Mouse (Mus musculus) kidney, embryonic 14.5 days (tissue): ENCODE measurements around the gene Pklr. TPM values are rescaled to one million over a fixed set of nuclear protein-coding genes. Genes with fewer than 3 reads are reported as not detected.

Source experiments
- ATAC-seq: fragments of 200-750 bp; cut with Nextera tagmentation; 2 replicates; pipeline ENCODE4 v1.8.0; 2017; ENCODE audit warnings: moderate number of reproducible peaks, mild to moderate bottlenecking, moderate TSS enrichment, moderate library complexity; ENCODE audit not compliant: low FRiP score, low TSS enrichment
- H3K27ac ChIP-seq: fragments of 300-500 bp; sonication (generic); 2 replicates; pipeline ENCODE4 v1.5.1; 2014; ENCODE audit warnings: low read depth, mild to moderate bottlenecking, low read length, moderate library complexity, mixed read lengths
- H3K27me3 ChIP-seq: fragments of 300-500 bp; sonication (generic); 2 replicates; pipeline ENCODE4 v1.6.1; 2014; ENCODE audit warnings: mild to moderate bottlenecking, low read length; ENCODE audit not compliant: control insufficient read depth, insufficient read depth
- H3K36me3 ChIP-seq: fragments of 300-500 bp; sonication (generic); 2 replicates; pipeline ENCODE4 v1.6.1; 2014; ENCODE audit warnings: low read length, mixed read lengths; ENCODE audit not compliant: control insufficient read depth, insufficient read depth
- H3K4me1 ChIP-seq: fragments of 300-500 bp; sonication (generic); 2 replicates; pipeline ENCODE4 v1.6.1; 2014; ENCODE audit warnings: low read length, mixed read lengths; ENCODE audit not compliant: control insufficient read depth, insufficient read depth
- H3K4me2 ChIP-seq: fragments of 300-500 bp; sonication (generic); replicated peaks from 2 replicates; pipeline ENCODE4 v1.6.1; 2014; ENCODE audit warnings: low read depth, mild to moderate bottlenecking, low read length
- H3K4me3 ChIP-seq: fragments of 300-500 bp; sonication (generic); 2 replicates; pipeline ENCODE4 v1.5.1; 2014; ENCODE audit warnings: mild to moderate bottlenecking, low read length
- H3K9ac ChIP-seq: fragments of 300-500 bp; sonication (generic); 2 replicates; pipeline ENCODE4 v1.6.1; 2014; ENCODE audit warnings: low read depth, mild to moderate bottlenecking, low read length, moderate library complexity
- H3K9me3 ChIP-seq: fragments of 300-500 bp; sonication (generic); 2 replicates; pipeline ENCODE4 v1.6.1; 2016; ENCODE audit warnings: low read length; ENCODE audit not compliant: control insufficient read depth
- WGBS: fragments of 180-500 bp; shearing (Covaris S2); extraction: QIAGEN DNeasy Blood & Tissue Kit; methylation state at CpG from one replicate; pipeline ENCODE4 v1.1.7; 2014; 5-methylcytosine and 5-hydroxymethylcytosine counted together
- polyA plus RNA-seq: library from polyadenylated mRNA; unstranded; fragments of >200 nt; fragmentation: Nextera tagmentation; extraction: Ambion mirVana; gene quantifications from 2 replicates; pipeline ENCODE4 v1.2.1, GENCODE M21; 2014

Gene Pklr
- polyA plus RNA-seq, 1 experiment from 2014 or later, result 1.5 TPM

DNA sequence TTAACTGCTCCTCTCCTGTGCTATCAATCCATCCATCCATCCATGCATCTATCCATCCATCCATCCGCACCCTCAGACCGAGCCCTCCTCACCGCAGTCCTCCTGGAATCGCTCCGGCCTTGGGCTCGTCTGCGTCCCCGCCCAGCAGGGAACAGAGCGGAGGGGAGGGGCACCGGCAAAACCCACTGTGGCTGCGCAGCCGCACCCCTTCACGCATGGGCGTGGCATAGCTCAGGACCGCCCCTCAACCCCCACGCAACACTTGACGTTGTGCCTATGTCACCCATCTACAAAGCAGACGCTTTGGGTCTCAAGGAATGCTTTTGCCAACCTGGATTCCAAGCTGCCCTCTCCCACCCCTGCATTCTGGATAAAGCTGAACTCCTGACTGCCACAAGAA lies 42.8 kb upstream of the Pklr start, which contains the start of gene Rusc1:
Gene Rusc1 (minus strand): TSS at position 137 of the 400 bp plus-strand sequence.
- peaks cover 22% of the 10 kb centered on the region; the same call in 1 of the 2 replicates for H3K4me1 ChIP-seq
- ATAC-seq, result peak; percentile 58

DNA sequence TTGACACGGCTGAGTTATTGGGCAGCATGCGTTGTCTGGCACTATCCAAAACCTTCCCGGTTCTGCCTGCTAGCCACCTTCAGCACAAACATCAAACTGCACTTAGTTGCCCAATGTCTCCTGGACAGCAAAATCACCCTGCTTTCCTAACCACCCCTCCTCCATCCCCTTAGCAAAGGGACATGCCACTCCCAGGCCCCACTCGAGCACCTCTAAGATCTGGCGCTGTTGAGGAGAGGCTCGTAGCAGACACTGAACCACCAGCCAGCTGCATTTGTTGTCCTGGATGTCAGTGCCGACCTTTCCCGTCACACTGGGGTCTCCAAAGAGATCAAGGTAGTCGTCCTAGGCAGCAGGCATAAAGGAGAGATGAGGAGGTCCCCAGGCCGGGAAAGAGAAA lies 41.9 kb upstream of the Pklr start:
- peaks cover 14% of the 10 kb centered on the region for H3K27me3 ChIP-seq
- H3K4me2 ChIP-seq, result no peak overlapping the region
- no peak overlapping the region for H3K27ac ChIP-seq

More for the DNA sequence above, 42.8 kb upstream of the Pklr start, which contains the start of gene Rusc1:
- Histone ChIP-seq H3K4me2 (peak within 1 kb of the TSS; percentile 48), H3K27me3 (peaks cover 18% of the 10 kb centered on the region), H3K27ac (no peak within 1 kb of the TSS), H3K4me3 (peak within 1 kb of the TSS; percentile 70), H3K9ac (peak within 1 kb of the TSS; percentile 32), H3K9me3 (no peaks in the 10 kb centered on the region), H3K36me3 (peaks cover 36% of the 10 kb centered on the region)
- WGBS, result 3% methylated on average over 18 of the region's 18 CpGs

DNA sequence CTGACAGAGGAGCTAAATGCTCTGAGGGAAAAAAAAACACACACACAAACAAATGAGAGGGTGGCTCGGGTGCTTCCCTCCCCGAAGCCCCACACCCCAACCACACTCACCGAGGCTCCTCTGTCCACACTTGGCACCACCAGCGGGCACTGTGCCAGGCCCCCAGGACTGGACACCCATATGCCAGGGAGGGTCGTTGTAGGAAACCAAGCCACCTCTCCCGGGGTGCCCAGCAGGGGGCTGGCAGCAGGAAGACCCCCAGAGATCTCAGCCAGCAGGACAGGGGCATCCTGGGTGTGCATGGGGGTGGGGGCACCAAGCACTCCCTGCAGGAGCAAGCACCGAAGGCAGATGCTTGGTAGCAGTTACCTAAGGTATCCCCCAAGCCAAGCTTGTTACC lies 35.1 kb upstream of the Pklr start, which contains the start of gene Gm43738:
Gene Gm43738 (minus strand): TSS at position 289 of the 400 bp plus-strand sequence.
- Histone ChIP-seq H3K9me3 (no peaks in the 10 kb centered on the region), H3K27me3 (no peaks in the 10 kb centered on the region), H3K4me2 (peak within 1 kb of the TSS; percentile 91), H3K27ac (0 out of 2 replicates have a peak within 1 kb of the TSS, but pooled peaks have one; percentile 55), H3K36me3 (peaks cover 39% of the 10 kb centered on the region; the same call in 1 of the 2 replicates), H3K4me3 (peak within 1 kb of the TSS; percentile 82), H3K9ac (peak within 1 kb of the TSS; percentile 74), H3K4me1 (peaks cover 15% of the 10 kb centered on the region)
- WGBS, result 49% methylated on average over 7 of the region's 7 CpGs
- ATAC-seq, result no peak

More for the DNA sequence above, 41.9 kb upstream of the Pklr start:
- Histone ChIP-seq H3K9me3 (no peaks in the 10 kb centered on the region), H3K4me3 (no peak overlapping the region), H3K36me3 (peaks cover 44% of the 10 kb centered on the region), H3K4me1 (peaks cover 18% of the 10 kb centered on the region; the same call in 1 of the 2 replicates), H3K9ac (no peak overlapping the region)
- no peak for ATAC-seq
- WGBS, result 74% methylated on average over 10 of the region's 10 CpGs

DNA sequence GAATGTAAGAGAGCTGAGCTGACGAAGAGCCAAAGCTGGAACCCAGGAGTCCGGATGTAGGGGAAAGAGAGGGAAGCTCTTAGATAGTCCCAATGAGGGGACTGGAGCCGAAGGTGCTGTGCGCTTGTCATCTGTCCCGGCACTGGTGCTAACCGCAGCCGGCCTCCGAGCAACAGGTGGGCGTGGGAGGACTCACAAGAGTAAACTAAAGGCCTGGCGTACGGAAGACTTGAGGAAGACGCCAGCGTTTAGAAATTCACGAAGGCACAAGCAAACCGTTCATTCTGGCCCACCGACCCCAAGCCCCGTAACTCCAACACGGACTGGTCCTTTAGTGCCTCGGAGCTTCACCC lies 34.5 kb upstream of the Pklr start:
- WGBS, result 1% methylated on average over 19 of the region's 19 CpGs
- Histone ChIP-seq H3K4me2 (peak overlapping the region; percentile 91), H3K27ac (0 out of 2 replicates have a peak overlapping the region, but pooled peaks have one; percentile 55), H3K36me3 (peaks cover 33% of the 10 kb centered on the region; the same call in 1 of the 2 replicates), H3K4me1 (peaks cover 15% of the 10 kb centered on the region), H3K4me3 (peak overlapping the region; percentile 82), H3K9me3 (no peaks in the 10 kb centered on the region), H3K27me3 (no peaks in the 10 kb centered on the region), H3K9ac (peak overlapping the region; percentile 74)
- ATAC-seq, result peak; percentile 16; the same call in 1 of the 2 replicates

DNA sequence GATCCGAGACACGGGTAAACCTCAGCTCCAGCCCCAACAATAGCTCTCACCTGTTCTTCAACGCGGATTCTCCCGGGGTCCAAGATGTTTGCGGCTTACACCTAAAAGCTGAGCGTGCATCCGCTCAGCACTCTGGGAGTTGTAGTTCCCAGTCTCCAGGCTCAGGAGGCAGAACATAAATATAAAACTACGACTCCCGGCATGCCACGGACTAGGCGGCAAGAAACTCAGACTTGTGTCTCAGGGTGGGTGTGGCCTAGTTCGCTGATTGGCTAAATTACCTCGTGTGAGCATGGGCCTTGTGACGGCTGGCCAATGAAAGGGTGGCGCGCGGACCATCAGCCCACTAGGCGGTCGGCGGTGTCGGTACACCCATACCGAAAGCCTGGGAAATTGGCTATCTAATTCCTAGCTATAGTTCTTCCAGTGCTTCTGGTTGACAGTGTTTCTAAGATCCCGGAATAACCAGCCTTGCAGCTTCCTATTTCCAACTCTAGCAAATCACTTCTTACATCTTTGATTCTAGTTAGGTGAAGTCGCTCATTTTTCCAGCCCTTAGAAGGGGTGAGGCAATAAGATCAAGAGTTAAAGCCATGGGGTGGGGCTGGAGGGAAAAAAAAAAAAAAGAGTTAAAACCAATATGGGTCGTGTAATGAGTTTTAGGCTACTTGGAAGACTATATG lies 34.0 kb upstream of the Pklr start, which contains the start of gene Fdps:
Gene Fdps (minus strand): TSS at position 148 of the 683 bp plus-strand sequence.
- peaks cover 15% of the 10 kb centered on the region for H3K4me1 ChIP-seq
- ATAC-seq, result peak; percentile 99
- peak within 1 kb of the TSS; percentile 74 for H3K9ac ChIP-seq
- no peaks in the 10 kb centered on the region for H3K9me3 ChIP-seq
- H3K27ac ChIP-seq, result peak within 1 kb of the TSS; percentile 55; the same call in 1 of the 2 replicates
- H3K27me3 ChIP-seq, result no peaks in the 10 kb centered on the region
- peak within 1 kb of the TSS; percentile 91 for H3K4me2 ChIP-seq
- H3K4me3 ChIP-seq, result peak within 1 kb of the TSS; percentile 82
- peaks cover 28% of the 10 kb centered on the region; the same call in 1 of the 2 replicates for H3K36me3 ChIP-seq
- WGBS, result under 1% methylated on average over 26 of the region's 26 CpGs

DNA sequence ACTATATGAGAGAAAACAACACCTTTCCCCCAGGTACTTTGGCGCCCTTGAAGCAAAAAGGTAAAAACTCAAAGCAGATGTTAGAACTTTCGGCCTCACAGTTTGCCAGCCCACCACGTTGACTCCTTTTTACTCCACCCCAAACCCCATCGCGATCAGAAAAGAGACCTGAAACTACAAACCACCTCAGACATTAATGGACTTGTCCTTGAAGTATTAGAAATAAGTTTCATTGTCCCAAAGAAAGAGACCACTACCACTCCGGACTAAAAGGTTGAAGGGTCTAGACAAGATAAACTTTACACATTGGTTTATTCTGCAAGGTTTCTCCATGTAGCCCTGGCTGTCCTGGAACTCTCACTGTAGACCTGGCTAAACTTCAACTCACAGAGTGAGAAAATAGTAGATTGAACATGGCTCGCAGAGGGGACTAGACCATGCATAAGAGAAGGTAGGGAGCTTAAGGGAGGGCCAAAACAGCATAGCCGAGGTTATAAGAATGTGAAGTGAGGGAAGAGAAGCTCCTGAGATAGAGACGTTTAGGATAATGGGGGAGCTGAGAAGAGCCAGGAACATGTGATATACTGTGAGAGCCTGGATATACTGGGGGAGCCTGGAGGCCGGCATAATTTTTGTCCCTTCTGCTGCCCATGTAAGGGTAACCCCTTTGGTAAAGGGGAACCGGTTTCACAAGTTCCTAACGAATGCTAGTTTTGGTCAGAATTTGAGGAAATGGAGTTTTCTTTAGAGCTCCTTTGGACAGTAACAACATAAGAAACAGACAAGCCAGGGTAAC lies 33.2 kb upstream of the Pklr start:
- H3K9ac ChIP-seq, result 0 out of 2 replicates have a peak overlapping the region, but pooled peaks have one; percentile 44
- WGBS, result 66% methylated on average over 12 of the region's 12 CpGs
- H3K9me3 ChIP-seq, result no peaks in the 10 kb centered on the region
- H3K27ac ChIP-seq, result peak overlapping the region; percentile 26; the same call in 1 of the 2 replicates
- peaks cover 20% of the 10 kb centered on the region; the same call in 1 of the 2 replicates for H3K36me3 ChIP-seq
- H3K4me2 ChIP-seq, result peak overlapping the region; percentile 47
- H3K4me3 ChIP-seq, result peak overlapping the region; percentile 82; the same call in 1 of the 2 replicates
- H3K27me3 ChIP-seq, result no peaks in the 10 kb centered on the region
- H3K4me1 ChIP-seq, result peaks cover 15% of the 10 kb centered on the region
- ATAC-seq, result no peak

DNA sequence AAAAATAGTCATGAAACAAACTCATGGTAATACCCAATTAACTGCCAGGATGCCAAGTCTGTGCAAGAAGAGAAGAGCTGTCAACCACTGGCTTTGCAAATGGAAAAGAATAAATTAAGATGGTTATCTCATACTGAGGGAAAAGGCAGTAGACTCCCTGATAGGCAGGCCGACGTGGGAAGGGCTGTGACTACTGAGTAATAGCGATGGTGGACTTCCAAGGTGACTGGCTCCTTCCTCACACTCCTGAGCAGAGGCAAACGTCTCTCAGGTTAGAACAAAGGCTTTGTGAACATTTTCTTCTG lies 32.7 kb upstream of the Pklr start:
- Histone ChIP-seq H3K4me1 (peaks cover 15% of the 10 kb centered on the region), H3K27ac (peak overlapping the region; percentile 26; the same call in 1 of the 2 replicates), H3K4me2 (no peak overlapping the region), H3K9me3 (no peaks in the 10 kb centered on the region), H3K9ac (no peak overlapping the region), H3K27me3 (no peaks in the 10 kb centered on the region), H3K4me3 (no peak overlapping the region), H3K36me3 (peaks cover 16% of the 10 kb centered on the region; the same call in 1 of the 2 replicates)
- no peak for ATAC-seq
- 57% methylated on average over 4 of the region's 4 CpGs for WGBS

DNA sequence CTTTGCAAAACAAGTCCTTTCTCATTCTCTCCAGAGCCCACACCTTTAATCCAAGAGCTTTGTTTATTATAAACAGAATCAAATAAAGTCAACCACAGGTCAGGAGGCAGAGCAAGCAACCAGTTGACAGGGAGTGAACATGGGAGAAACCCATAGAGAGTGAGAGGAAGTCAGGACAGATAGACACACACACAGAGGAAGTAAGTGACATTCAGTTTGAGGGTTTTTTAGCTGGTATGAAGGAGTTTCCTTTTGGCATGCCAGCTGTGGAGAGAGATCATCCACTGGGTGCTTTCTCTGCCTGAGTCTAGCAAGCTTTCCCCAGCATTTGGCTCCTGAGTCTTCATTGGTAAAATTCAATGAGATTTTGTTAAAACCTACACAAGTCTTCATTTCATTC lies 29.1 kb upstream of the Pklr start:
- H3K4me2 ChIP-seq, result no peak overlapping the region

More for the DNA sequence above, 29.1 kb upstream of the Pklr start:
- Histone ChIP-seq H3K36me3 (no peaks in the 10 kb centered on the region), H3K9me3 (no peaks in the 10 kb centered on the region), H3K4me3 (no peak overlapping the region), H3K27ac (no peak overlapping the region), H3K27me3 (no peaks in the 10 kb centered on the region), H3K9ac (no peak overlapping the region), H3K4me1 (no peaks in the 10 kb centered on the region)
- no peak for ATAC-seq
